Mouse (Mus musculus) bone marrow macrophage, adult 2 months (primary cell): ENCODE results near the gene Ccdc114. TPM values are rescaled to one million over a fixed set of nuclear protein-coding genes. Genes with fewer than 3 reads are reported as not detected.
"Not testable (repeated sequence)": the region's sequence is repeated elsewhere in the genome, so short reads cannot be mapped to it uniquely, and the experiment has no call there.

Experiments
- H3K27ac ChIP-seq: 2 replicates; pipeline ENCODE4 v1.5.1; 2012; ENCODE audit warnings: low read depth, low read length; ENCODE audit not compliant: insufficient read depth
- H3K4me1 ChIP-seq: 2 replicates; pipeline ENCODE4 v1.6.1; 2012; ENCODE audit warnings: low read length; ENCODE audit not compliant: control insufficient read depth, insufficient read depth
- H3K4me3 ChIP-seq: 2 replicates; pipeline ENCODE4 v1.5.1; 2012; ENCODE audit warnings: mild to moderate bottlenecking, low read length, moderate library complexity; ENCODE audit not compliant: insufficient read depth
- CTCF ChIP-seq: IDR thresholded peaks from 2 replicates; pipeline ENCODE4 v1.5.1; 2012; ENCODE audit warnings: low read depth, mild to moderate bottlenecking, low read length, moderate library complexity
- POLR2A ChIP-seq: IDR thresholded peaks from 2 replicates; pipeline ENCODE4 v1.6.1; 2012; ENCODE audit warnings: mild to moderate bottlenecking, low read depth, low read length, borderline replicate concordance
- polyA plus RNA-seq: library from polyadenylated mRNA; stranded (reverse); fragments of >200 nt; gene quantifications from 2 replicates; pipeline ENCODE4 v1.2.4, GENCODE M21; 2012; ENCODE audit not compliant: missing spikeins, insufficient read depth, insufficient read length

Gene Ccdc114
- polyA plus RNA-seq, 1 experiment: 3.9 TPM

- H3K27ac ChIP-seq: no peak overlapping the region
- H3K4me3 ChIP-seq: no peak overlapping the region
- no peaks in the 10 kb centered on the region for H3K4me1 ChIP-seq
- TF ChIP-seq CTCF: peak; percentile 73
- no peak for TF ChIP-seq POLR2A
Observed at GRCm38 (mm10) chr7:45935114-45935513, 11.2 kb downstream of the Ccdc114 start.

DNA sequence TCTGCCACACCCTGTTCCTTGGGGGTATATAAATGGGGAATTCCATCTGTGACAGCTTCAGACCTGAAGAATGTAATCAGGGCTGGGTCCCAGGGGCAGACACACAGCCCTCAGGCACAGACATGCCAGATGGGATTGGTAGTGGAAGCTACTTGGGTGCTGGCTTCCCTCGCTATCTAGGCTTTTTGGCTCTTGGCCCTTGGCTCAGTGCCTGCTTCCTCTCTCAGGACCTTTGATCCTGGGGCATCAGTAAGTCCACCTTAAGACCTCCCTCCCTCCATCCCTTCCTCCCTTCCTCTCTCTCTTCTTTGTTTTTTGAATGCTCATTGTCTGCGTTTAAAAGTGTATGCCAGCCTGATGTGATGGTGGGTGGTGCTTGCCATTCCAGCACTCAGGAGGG, 16.0 kb downstream of the Ccdc114 start:
- H3K4me1 ChIP-seq: no peaks in the 10 kb centered on the region
- no peak overlapping the region for H3K4me3 ChIP-seq
- no peak overlapping the region for H3K27ac ChIP-seq
- TF ChIP-seq POLR2A (no peak), CTCF (no peak)

- TF ChIP-seq POLR2A: no peak
- no peak for TF ChIP-seq CTCF
- no peaks in the 10 kb centered on the region for H3K4me1 ChIP-seq
- no peak overlapping the region for H3K27ac ChIP-seq
- H3K4me3 ChIP-seq: no peak overlapping the region
Observed at GRCm38 (mm10) chr7:45941986-45942385, 18.1 kb downstream of the Ccdc114 start.

GRCm38 (mm10) chr7:45943280-45943679, 19.4 kb downstream of the Ccdc114 start:
- H3K4me3 ChIP-seq, H3K27ac ChIP-seq, H3K4me1 ChIP-seq: not testable (repeated sequence)

GRCm38 (mm10) chr7:45949061-45949460, 25.2 kb downstream of the Ccdc114 start:
- TF ChIP-seq POLR2A (no peak), CTCF (no peak)
- no peak overlapping the region for H3K4me3 ChIP-seq
- H3K27ac ChIP-seq: no peak overlapping the region
- no peaks in the 10 kb centered on the region for H3K4me1 ChIP-seq

GRCm38 (mm10) chr7:45956611-45957010, 32.7 kb downstream of the Ccdc114 start:
- no peak for TF ChIP-seq CTCF
- Histone ChIP-seq H3K27ac (no peak overlapping the region), H3K4me1 (no peaks in the 10 kb centered on the region), H3K4me3 (no peak overlapping the region)

- H3K4me3 ChIP-seq: no peak overlapping the region
- TF ChIP-seq CTCF: no peak
- H3K4me1 ChIP-seq: no peaks in the 10 kb centered on the region; the same call in 1 of the 2 replicates
- H3K27ac ChIP-seq: no peak overlapping the region
Observed at GRCm38 (mm10) chr7:45971831-45972723, 48.2 kb downstream of the Ccdc114 start.

GRCm38 (mm10) chr7:45973271-45973687, 49.4 kb downstream of the Ccdc114 start:
- TF ChIP-seq CTCF: no peak
- TF ChIP-seq POLR2A: no peak
- Histone ChIP-seq H3K27ac (no peak overlapping the region), H3K4me1 (no peaks in the 10 kb centered on the region; the same call in 1 of the 2 replicates), H3K4me3 (no peak overlapping the region)

GRCm38 (mm10) chr7:45974103-45974502, 50.2 kb downstream of the Ccdc114 start:
- no peak overlapping the region for H3K27ac ChIP-seq

GRCm38 (mm10) chr7:45974512-45974911, 50.6 kb downstream of the Ccdc114 start:
- TF ChIP-seq POLR2A: no peak
- TF ChIP-seq CTCF: no peak
- no peak overlapping the region for H3K27ac ChIP-seq
- H3K4me3 ChIP-seq: no peak overlapping the region
- no peaks in the 10 kb centered on the region; the same call in 1 of the 2 replicates for H3K4me1 ChIP-seq

More at GRCm38 (mm10) chr7:45974103-45974502, 50.2 kb downstream of the Ccdc114 start:
- TF ChIP-seq POLR2A: no peak
- TF ChIP-seq CTCF: no peak
- Histone ChIP-seq H3K4me1 (no peaks in the 10 kb centered on the region; the same call in 1 of the 2 replicates), H3K4me3 (no peak overlapping the region)
